Mouse (Mus musculus) left cerebral cortex, postnatal 4 days (tissue): ENCODE data around the gene Dnah7a. TPM values are rescaled to one million over a fixed set of nuclear protein-coding genes. Genes with fewer than 3 reads are reported as not detected.
"Not testable (repeated sequence)": the region's sequence is repeated elsewhere in the genome, so short reads cannot be mapped to it uniquely, and the experiment has no call there.

Experiments used
- DNase-seq: peaks from one replicate; pipeline ENCODE4 v3.0.0-alpha.2; 2022
- intact Hi-C: fragments of 180-260 bp; cut with DNase I; formaldehyde crosslinking; loops from one replicate; pipeline ENCODE4 v1.15.1; 2025
- total RNA-seq, 2 experiments: library from RNA; stranded (reverse); gene quantifications; 2 replicates each; pipeline ENCODE4 v1.2.3; 2021

The Dnah7a gene
- total RNA-seq, 2 experiments from 2014 or later = 9.7 to 10.0 TPM

GRCm38 (mm10) chr1:53711069-53711468, 4.5 kb upstream of the Dnah7a start:
- no peak for DNase-seq
- intact Hi-C loops = no loop called here

- not testable (repeated sequence) for DNase-seq
- intact Hi-C loops = loop anchor here (5.0 kb wide), 1 partner anchor 673 kb away; no protein-coding TSS in a partner anchor
Measured at GRCm38 (mm10) chr1:53709602-53710001, 3.0 kb upstream of the Dnah7a start.

GRCm38 (mm10) chr1:53704164-53704563, 2.4 kb downstream of the Dnah7a start:
- DNase-seq = no peak

GRCm38 (mm10) chr1:53664268-53664667, 42.3 kb downstream of the Dnah7a start:
- DNase-seq, intact Hi-C loops: not testable (repeated sequence)

More at GRCm38 (mm10) chr1:53704164-53704563, 2.4 kb downstream of the Dnah7a start:
- intact Hi-C loops = no loop called here

GRCm38 (mm10) chr1:53639865-53640794, 66.5 kb downstream of the Dnah7a start:
- no peak for DNase-seq
- intact Hi-C loops = no loop called here

GRCm38 (mm10) chr1:53635641-53636040, 70.9 kb downstream of the Dnah7a start:
- DNase-seq, intact Hi-C loops: not testable (repeated sequence)

- intact Hi-C loops, DNase-seq: not testable (repeated sequence)
Measured at GRCm38 (mm10) chr1:53632040-53632439, 74.5 kb downstream of the Dnah7a start.

- no peak for DNase-seq
- intact Hi-C loops = no loop called here
Measured at GRCm38 (mm10) chr1:53630011-53630410, 76.6 kb downstream of the Dnah7a start.

- no peak for DNase-seq
- intact Hi-C loops = no loop called here
Measured at GRCm38 (mm10) chr1:53613486-53613885, 93.1 kb downstream of the Dnah7a start.

- DNase-seq, intact Hi-C loops: not testable (repeated sequence)
Measured at GRCm38 (mm10) chr1:53581326-53581725, 125.3 kb downstream of the Dnah7a start.

GRCm38 (mm10) chr1:53557918-53558317, 148.7 kb downstream of the Dnah7a start:
- DNase-seq, intact Hi-C loops: not testable (repeated sequence)

- intact Hi-C loops, DNase-seq: not testable (repeated sequence)
Measured at GRCm38 (mm10) chr1:53547018-53547417, 159.6 kb downstream of the Dnah7a start.

GRCm38 (mm10) chr1:53538356-53538755, 168.2 kb downstream of the Dnah7a start:
- DNase-seq, intact Hi-C loops: not testable (repeated sequence)

- DNase-seq, intact Hi-C loops: not testable (repeated sequence)
Measured at GRCm38 (mm10) chr1:53534826-53535225, 171.8 kb downstream of the Dnah7a start.

GRCm38 (mm10) chr1:53526021-53526420, 180.6 kb downstream of the Dnah7a start:
- DNase-seq, intact Hi-C loops: not testable (repeated sequence)

- no peak for DNase-seq
- intact Hi-C loops = no loop called here
Measured at GRCm38 (mm10) chr1:53473699-53474098, 232.9 kb downstream of the Dnah7a start.

GRCm38 (mm10) chr1:53472084-53472483, 234.5 kb downstream of the Dnah7a start:
- intact Hi-C loops, DNase-seq: not testable (repeated sequence)

- intact Hi-C loops = no loop called here
- DNase-seq = no peak
Measured at GRCm38 (mm10) chr1:53467325-53467670, 239.3 kb downstream of the Dnah7a start.

GRCm38 (mm10) chr1:53466524-53467324, 239.9 kb downstream of the Dnah7a start:
- intact Hi-C loops, DNase-seq: not testable (repeated sequence)

- intact Hi-C loops, DNase-seq: not testable (repeated sequence)
Measured at GRCm38 (mm10) chr1:53439173-53439572, 267.4 kb downstream of the Dnah7a start.

- intact Hi-C loops, DNase-seq: not testable (repeated sequence)
Measured at GRCm38 (mm10) chr1:53432433-53432832, 274.2 kb downstream of the Dnah7a start.
